Mouse (Mus musculus) embryonic facial prominence, embryonic 10.5 days (tissue): ENCODE measurements at regions not wholly inside any gene's neighbourhood (a gene's known extent, or its start where the extent isn't known, plus 50 kb on each side); places are given as distances from the start of the nearest gene placed in this dataset.

Source experiments
- DNase-seq: peaks from one replicate; pipeline ENCODE4 v3.0.0-alpha.2; 2017; ENCODE audit warnings: low spot score
- H3K27ac ChIP-seq: fragments of 300-500 bp; sonication (generic); replicated peaks from 2 replicates; pipeline ENCODE4 v1.5.1; 2016; ENCODE audit warnings: mild to moderate bottlenecking
- H3K27me3 ChIP-seq: fragments of 300-500 bp; sonication (generic); replicated peaks from 2 replicates; pipeline ENCODE4 v1.6.1; 2016; ENCODE audit warnings: low read depth, mild to moderate bottlenecking; ENCODE audit not compliant: poor library complexity, severe bottlenecking
- H3K36me3 ChIP-seq: fragments of 300-500 bp; sonication (generic); replicated peaks from 2 replicates; pipeline ENCODE4 v1.6.1; 2016; ENCODE audit warnings: mild to moderate bottlenecking, moderate library complexity
- H3K4me1 ChIP-seq: fragments of 300-500 bp; sonication (generic); 2 replicates; pipeline ENCODE4 v1.6.1; 2016
- H3K4me3 ChIP-seq: fragments of 300-500 bp; sonication (generic); 2 replicates; pipeline ENCODE4 v1.5.1; 2016; ENCODE audit warnings: mild to moderate bottlenecking, moderate library complexity
- H3K9me3 ChIP-seq: fragments of 300-500 bp; sonication (generic); 2 replicates; pipeline ENCODE4 v1.6.1; 2016; ENCODE audit warnings: mild to moderate bottlenecking
- WGBS: fragments of 180-500 bp; shearing (Covaris S2); methylation state at CpG from one replicate; pipeline ENCODE4 v1.1.7; 2016; 5-methylcytosine and 5-hydroxymethylcytosine counted together

- H3K4me1 ChIP-seq = peaks cover 28% of the 10 kb centered on the region
- peak overlapping the region; percentile 75 for H3K27ac ChIP-seq
- no peaks in the 10 kb centered on the region for H3K9me3 ChIP-seq
- H3K36me3 ChIP-seq = no peaks in the 10 kb centered on the region
- peaks cover 37% of the 10 kb centered on the region for H3K27me3 ChIP-seq
- peak; percentile 63 for DNase-seq
- 2% methylated on average over 18 of the region's 18 CpGs for WGBS
- H3K4me3 ChIP-seq = peak overlapping the region; percentile 46
Observed at GRCm38 (mm10) chr11:63412364-63412991, 283.7 kb downstream of the Pmp22 start.

DNA sequence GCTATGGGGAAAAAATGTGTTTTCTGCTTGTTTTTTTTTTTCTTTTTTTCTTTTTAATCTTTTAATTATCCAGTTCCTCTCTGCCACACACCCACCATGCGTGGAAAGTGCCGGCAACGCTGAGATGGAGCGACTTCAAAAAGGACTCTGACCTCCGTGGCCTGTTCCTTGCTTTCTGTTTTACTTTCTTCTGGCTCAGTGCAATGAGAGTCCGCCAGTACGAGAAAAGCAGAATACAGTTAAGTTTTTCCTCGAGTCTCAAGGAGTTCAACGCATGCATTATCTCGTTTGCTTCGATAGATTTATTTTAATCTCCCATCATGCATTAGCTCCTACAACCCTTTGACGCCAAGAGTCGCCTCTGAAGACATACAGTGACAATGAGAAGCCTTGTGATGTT lies 284.3 kb downstream of the Pmp22 start:
- Histone ChIP-seq H3K36me3 (no peaks in the 10 kb centered on the region), H3K4me1 (peaks cover 28% of the 10 kb centered on the region), H3K4me3 (peak overlapping the region; percentile 46), H3K27ac (peak overlapping the region; percentile 10; the same call in 1 of the 2 replicates), H3K27me3 (peaks cover 36% of the 10 kb centered on the region), H3K9me3 (no peaks in the 10 kb centered on the region)
- DNase-seq = no peak
- 14% methylated on average over 13 of the region's 13 CpGs for WGBS

DNA sequence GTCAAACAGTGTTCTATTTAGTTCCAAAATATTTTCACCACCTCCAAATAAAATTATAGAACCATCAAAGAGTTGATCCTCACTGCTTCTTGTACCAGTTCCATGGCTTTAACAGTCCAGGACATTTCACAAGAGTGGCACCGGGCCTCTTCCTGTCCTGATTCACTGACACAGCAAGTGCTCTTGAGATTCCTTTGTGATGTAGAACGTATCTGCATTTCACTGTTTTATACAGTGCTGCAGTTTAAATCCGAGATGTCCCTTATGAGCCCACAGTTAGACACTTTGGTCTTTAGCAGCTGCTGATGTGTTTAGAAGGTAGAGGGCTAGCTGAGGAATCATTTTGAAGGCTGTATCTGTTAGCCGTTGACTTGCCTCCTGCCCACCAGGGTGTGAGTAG lies 284.8 kb downstream of the Pmp22 start:
- 69% methylated on average over 4 of the region's 4 CpGs for WGBS
- H3K4me1 ChIP-seq = peaks cover 28% of the 10 kb centered on the region
- H3K9me3 ChIP-seq = no peaks in the 10 kb centered on the region
- no peaks in the 10 kb centered on the region for H3K36me3 ChIP-seq
- no peak for DNase-seq
- H3K4me3 ChIP-seq = no peak overlapping the region
- H3K27me3 ChIP-seq = peaks cover 41% of the 10 kb centered on the region
- no peak overlapping the region for H3K27ac ChIP-seq

DNA sequence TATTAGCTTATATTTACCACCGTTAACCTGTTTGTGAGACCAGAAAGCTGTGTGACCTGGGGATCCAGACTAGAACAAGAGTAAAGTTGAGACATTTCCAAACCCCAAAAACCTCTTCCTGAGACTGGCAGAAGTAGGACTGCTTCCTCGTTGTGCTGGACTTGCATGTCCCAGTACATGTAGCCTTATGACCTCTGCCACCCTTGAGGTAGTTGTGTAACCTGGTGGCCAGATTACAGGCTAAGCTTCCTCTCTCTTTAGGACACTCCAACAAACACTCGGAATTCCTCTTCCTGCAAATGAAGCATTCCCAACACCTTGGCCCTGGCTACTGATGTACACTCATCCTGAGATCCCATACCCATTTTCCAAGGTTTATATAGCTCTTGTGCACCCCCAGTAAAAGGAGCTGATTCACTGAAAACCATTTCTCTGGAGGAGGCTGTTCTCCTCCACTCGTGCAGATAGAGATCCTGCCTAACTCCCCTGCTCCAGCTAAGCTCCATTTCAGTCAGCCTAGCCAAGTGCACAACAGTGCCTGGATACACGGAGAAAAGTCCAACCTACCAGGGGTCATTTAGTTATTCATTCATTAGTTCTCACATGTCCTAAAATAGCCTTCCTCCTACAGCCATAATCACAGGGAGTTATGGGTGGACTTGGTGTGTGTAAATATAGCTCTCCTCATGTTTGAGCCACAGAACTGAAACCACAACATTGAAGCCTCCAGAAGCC lies 289.4 kb downstream of the Pmp22 start:
- DNase-seq = no peak
- Histone ChIP-seq H3K4me1 (peaks cover 11% of the 10 kb centered on the region), H3K27ac (no peak overlapping the region), H3K9me3 (no peaks in the 10 kb centered on the region), H3K4me3 (no peak overlapping the region), H3K36me3 (no peaks in the 10 kb centered on the region), H3K27me3 (peaks cover 35% of the 10 kb centered on the region)
- 79% methylated on average over 5 of the region's 5 CpGs for WGBS

GRCm38 (mm10) chr11:63420341-63420740 lies 291.6 kb downstream of the Pmp22 start:
- Histone ChIP-seq H3K4me3 (no peak overlapping the region), H3K27ac (no peak overlapping the region), H3K36me3 (no peaks in the 10 kb centered on the region), H3K4me1 (peaks cover 6% of the 10 kb centered on the region; the same call in 1 of the 2 replicates), H3K27me3 (peaks cover 25% of the 10 kb centered on the region), H3K9me3 (no peaks in the 10 kb centered on the region)
- 91% methylated on average over 3 of the region's 3 CpGs for WGBS
- DNase-seq = no peak

- Histone ChIP-seq H3K4me3 (no peak overlapping the region), H3K9me3 (no peaks in the 10 kb centered on the region), H3K27ac (no peak overlapping the region), H3K36me3 (no peaks in the 10 kb centered on the region), H3K27me3 (peaks cover 25% of the 10 kb centered on the region), H3K4me1 (no peaks in the 10 kb centered on the region)
- DNase-seq = no peak
- WGBS = 79% methylated on average over 3 of the region's 3 CpGs
Observed at GRCm38 (mm10) chr11:63422069-63422468, 293.3 kb downstream of the Pmp22 start.

GRCm38 (mm10) chr11:63424319-63424718 lies 295.5 kb downstream of the Pmp22 start:
- Histone ChIP-seq H3K27me3 (peaks cover 7% of the 10 kb centered on the region), H3K4me3 (no peak overlapping the region), H3K9me3 (no peaks in the 10 kb centered on the region), H3K27ac (no peak overlapping the region), H3K4me1 (no peaks in the 10 kb centered on the region), H3K36me3 (no peaks in the 10 kb centered on the region)
- DNase-seq = no peak
- 64% methylated on average over 3 of the region's 3 CpGs for WGBS

DNA sequence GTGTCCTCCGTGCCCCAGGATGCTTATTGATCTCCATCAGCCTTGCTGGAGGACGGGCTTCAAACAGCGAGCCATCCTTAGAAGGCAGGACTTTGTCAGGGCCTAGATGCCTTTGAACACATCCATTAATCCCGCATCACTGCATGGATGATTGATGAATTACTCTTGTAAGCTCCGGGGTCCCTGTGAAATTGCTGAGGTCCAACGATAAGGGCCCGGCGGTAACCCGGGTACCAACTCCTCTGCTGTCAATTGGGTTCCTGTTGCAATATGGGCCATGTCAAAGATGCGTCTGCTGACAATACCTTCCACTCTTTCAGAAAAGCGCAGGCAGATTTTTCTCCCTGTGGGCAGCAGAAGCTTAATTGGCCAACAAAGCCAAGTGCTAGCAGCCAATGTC lies 297.0 kb downstream of the Pmp22 start:
- Histone ChIP-seq H3K9me3 (no peaks in the 10 kb centered on the region), H3K36me3 (no peaks in the 10 kb centered on the region), H3K4me3 (no peak overlapping the region), H3K27me3 (no peaks in the 10 kb centered on the region; the same call in none of the 2 replicates), H3K27ac (no peak overlapping the region), H3K4me1 (no peaks in the 10 kb centered on the region)
- WGBS = 44% methylated on average over 11 of the region's 11 CpGs
- no peak for DNase-seq

DNA sequence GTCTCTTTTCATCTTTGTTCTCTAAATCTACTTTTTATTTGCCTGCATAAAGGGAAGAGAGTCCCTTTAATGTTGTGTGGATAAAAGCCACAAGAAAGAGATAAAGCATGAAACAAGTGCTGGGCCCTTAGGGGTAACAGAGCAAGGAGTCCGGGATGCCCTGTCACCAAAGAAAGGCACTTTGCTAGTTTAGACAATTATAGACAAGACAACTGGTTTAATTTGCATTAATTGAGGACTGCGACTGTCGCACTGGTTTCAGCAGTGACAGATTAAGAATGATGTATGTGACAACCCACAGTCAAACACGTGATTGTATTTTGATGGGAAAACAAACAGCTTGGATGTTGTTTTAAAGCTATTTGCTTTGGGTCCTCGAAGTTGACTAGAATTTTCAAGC lies 325.0 kb downstream of the Pmp22 start:
- 51% methylated on average over 5 of the region's 5 CpGs for WGBS
- H3K9me3 ChIP-seq = peaks cover 9% of the 10 kb centered on the region
- H3K27me3 ChIP-seq = 0 out of 2 replicates have a peak, but pooled peaks cover 29% of the 10 kb centered on the region
- peaks cover 42% of the 10 kb centered on the region for H3K4me1 ChIP-seq
- H3K27ac ChIP-seq = no peak overlapping the region
- no peak for DNase-seq
- H3K36me3 ChIP-seq = no peaks in the 10 kb centered on the region
- no peak overlapping the region for H3K4me3 ChIP-seq

- Histone ChIP-seq H3K4me1 (peaks cover 42% of the 10 kb centered on the region), H3K4me3 (no peak overlapping the region), H3K27me3 (0 out of 2 replicates have a peak, but pooled peaks cover 29% of the 10 kb centered on the region), H3K27ac (peak overlapping the region; percentile 71), H3K36me3 (no peaks in the 10 kb centered on the region), H3K9me3 (peaks cover 9% of the 10 kb centered on the region)
- peak; percentile 49 for DNase-seq
- 17% methylated on average over 17 of the region's 17 CpGs for WGBS
Observed at GRCm38 (mm10) chr11:63454910-63455531, 326.2 kb downstream of the Pmp22 start.

GRCm38 (mm10) chr11:63456356-63456755 lies 327.6 kb downstream of the Pmp22 start:
- Histone ChIP-seq H3K4me1 (peaks cover 42% of the 10 kb centered on the region), H3K4me3 (no peak overlapping the region), H3K27me3 (0 out of 2 replicates have a peak, but pooled peaks cover 29% of the 10 kb centered on the region), H3K27ac (no peak overlapping the region), H3K36me3 (no peaks in the 10 kb centered on the region), H3K9me3 (peaks cover 9% of the 10 kb centered on the region)
- 62% methylated on average over 3 of the region's 3 CpGs for WGBS
- DNase-seq = peak; percentile 35

- Histone ChIP-seq H3K9me3 (peaks cover 2% of the 10 kb centered on the region; the same call in 1 of the 2 replicates), H3K27ac (no peak overlapping the region), H3K4me3 (no peak overlapping the region), H3K4me1 (peaks cover 42% of the 10 kb centered on the region), H3K36me3 (no peaks in the 10 kb centered on the region), H3K27me3 (0 out of 2 replicates have a peak, but pooled peaks cover 29% of the 10 kb centered on the region)
- 81% methylated on average over 5 of the region's 5 CpGs for WGBS
- no peak for DNase-seq
Observed at GRCm38 (mm10) chr11:63457250-63457649, 328.5 kb downstream of the Pmp22 start.
